Mouse (Mus musculus): Measurements from ENCODE around the gene Klhl26. TPM values are rescaled to one million over a fixed set of nuclear protein-coding genes. Genes with fewer than 3 reads are reported as not detected.

The Klhl26 gene
- total RNA-seq, 2 experiments from 2014 or later = 8.1 to 9.4 TPM

DNA sequence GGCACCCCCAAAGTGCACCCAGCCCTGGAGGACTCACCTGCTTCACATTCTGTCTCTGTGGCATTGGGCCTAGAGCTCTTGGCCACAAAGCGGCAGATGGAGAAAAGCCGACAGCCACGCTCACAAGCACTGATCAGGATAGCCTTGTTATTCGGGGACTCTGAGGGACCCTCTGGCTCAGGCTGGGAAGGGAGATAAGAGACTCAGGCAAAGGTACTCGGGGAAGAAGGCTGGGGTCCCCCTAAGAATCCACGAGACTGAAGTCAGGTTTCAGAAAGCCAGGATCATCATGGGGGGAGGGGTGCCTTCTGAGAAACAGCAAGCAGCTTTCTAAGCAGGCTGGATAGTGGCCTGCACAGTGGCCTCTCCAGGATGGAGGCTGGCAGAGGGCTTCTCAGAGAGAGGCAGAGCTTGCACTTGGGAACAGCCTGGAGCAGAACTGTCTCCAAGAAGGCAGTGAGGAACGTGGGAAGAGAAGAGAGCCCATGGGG is 9.5 kb upstream of the Klhl26 start:
- intact Hi-C loops (cut with DNase I) = no loop called here
- no peak for DNase-seq

DNA sequence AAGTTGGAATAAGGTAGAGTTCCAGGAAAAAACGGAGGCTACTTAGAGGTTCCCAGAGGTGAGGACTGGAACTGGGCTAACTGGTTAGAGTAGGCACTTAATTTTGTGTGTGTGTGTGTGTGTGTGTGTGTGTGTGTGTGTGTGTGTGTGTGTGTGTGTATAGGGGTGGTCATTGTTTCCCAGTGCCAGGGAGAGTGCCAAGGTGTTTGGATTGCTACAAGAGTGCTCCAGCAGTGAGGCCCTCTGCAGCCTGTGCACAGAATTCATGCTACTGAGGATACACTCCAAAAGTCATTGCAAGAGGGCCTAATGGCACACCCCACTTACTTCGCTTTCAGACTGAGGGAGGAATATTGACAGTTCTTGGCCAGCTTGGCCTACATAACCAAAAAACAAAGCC is 6.2 kb upstream of the Klhl26 start:
- no peak for DNase-seq
- intact Hi-C loops (cut with DNase I) = no loop called here

GRCm38 (mm10) chr8:70481908-70482307 is 5.1 kb upstream of the Klhl26 start:
- no peak for DNase-seq
- intact Hi-C loops (cut with DNase I) = no loop called here

GRCm38 (mm10) chr8:70477269-70477982 is 658 bp upstream of the Klhl26 start:
- intact Hi-C loops (cut with DNase I) = no loop called here
- DNase-seq = no peak

DNA sequence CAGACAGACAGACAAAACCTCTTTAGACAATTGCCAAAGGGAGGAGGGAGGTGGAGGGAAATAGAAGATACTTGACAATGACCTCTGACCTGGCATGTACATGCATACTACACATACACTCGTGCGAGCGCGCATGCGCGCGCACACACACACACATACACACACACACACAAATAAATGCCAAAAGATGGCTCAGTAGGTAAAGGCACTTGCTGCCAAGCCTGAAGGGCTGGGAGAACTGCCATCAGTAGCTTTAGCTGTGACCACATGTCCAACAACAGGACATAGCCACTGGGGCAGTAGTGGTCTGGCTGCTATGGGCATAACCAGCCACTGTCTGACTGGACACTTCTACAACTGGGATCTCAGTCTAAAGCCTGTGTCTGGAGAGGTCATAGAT is 4.9 kb downstream of the Klhl26 start:
- intact Hi-C loops (cut with DNase I) = no loop called here
- no peak for DNase-seq

GRCm38 (mm10) chr8:70469938-70470337 is 6.8 kb downstream of the Klhl26 start:
- intact Hi-C loops (cut with DNase I) = no loop called here
- DNase-seq = no peak

DNA sequence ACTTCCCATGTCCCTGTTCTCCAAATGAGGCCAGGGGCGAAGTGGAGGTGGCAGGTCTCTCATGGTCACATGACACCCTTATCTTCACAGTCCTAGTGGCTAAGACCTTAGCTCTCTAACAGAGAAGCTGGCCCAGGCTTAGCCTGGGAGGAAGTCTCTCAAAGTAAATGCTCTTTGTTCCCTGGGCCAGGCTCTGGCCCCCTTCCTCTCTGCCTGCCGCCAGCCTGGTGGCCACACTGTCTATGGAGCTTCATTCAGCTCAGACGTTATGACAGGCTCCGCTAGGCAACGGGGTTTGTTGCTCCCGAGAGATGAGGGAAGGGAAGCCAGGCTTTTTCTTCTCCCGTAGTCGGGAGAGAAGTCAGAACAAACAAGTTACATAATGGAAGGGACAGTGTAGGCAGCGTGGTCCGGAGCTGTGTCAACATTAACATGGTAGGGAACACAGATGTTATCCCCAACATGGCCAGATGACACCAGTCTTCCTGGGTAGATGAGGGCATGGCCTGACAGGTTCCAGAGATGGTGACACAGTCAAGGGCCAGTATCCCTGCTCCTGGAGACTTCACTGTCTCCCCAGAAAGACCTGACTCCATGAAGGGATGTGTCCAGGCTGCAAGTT is 7.4 kb downstream of the Klhl26 start:
- intact Hi-C loops (cut with DNase I) = no loop called here
- DNase-seq = no peak

- intact Hi-C loops (cut with DNase I) = no loop called here
- DNase-seq = no peak
These were observed 8.0 kb downstream of the Klhl26 start for GRCm38 (mm10) chr8:70468733-70469132.

GRCm38 (mm10) chr8:70467907-70468306 is 8.9 kb downstream of the Klhl26 start:
- no peak for DNase-seq
- intact Hi-C loops (cut with DNase I) = no loop called here

GRCm38 (mm10) chr8:70467229-70467725 is 9.5 kb downstream of the Klhl26 start:
- peak in 1 of 2 experiments; percentile 44 for DNase-seq
- intact Hi-C loops (cut with DNase I) = no loop called here

- intact Hi-C loops (cut with DNase I) = no loop called here
- DNase-seq = peak; percentile 63 to 64
These were observed 10.0 kb downstream of the Klhl26 start for GRCm38 (mm10) chr8:70466771-70467170.

- DNase-seq = no peak
- intact Hi-C loops (cut with DNase I) = no loop called here
These were observed 10.5 kb downstream of the Klhl26 start for GRCm38 (mm10) chr8:70466305-70466704.

DNA sequence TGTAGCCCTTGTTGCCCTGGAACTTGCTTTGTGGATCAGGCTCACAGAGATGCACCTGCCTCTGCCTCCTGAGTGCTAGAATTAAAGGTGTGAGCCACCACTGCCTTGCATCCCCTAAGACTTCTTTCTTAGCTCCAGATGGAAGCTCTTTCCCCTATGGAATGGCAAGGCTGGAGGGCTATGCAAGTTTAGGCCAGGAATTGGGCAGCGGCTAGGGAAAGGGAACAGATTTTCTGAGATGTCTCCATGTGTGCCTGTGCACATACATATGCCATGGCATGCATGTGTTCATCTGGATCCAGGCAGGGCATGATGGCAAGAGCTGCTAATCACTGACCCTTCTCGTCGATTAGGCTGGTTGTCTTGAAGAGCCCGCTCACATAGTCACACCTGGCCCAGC is 11.1 kb downstream of the Klhl26 start:
- no peak for DNase-seq
- intact Hi-C loops (cut with DNase I) = no loop called here

- intact Hi-C loops (cut with DNase I) = no loop called here
- no peak for DNase-seq
These were observed 12.6 kb downstream of the Klhl26 start for GRCm38 (mm10) chr8:70464162-70464561.

DNA sequence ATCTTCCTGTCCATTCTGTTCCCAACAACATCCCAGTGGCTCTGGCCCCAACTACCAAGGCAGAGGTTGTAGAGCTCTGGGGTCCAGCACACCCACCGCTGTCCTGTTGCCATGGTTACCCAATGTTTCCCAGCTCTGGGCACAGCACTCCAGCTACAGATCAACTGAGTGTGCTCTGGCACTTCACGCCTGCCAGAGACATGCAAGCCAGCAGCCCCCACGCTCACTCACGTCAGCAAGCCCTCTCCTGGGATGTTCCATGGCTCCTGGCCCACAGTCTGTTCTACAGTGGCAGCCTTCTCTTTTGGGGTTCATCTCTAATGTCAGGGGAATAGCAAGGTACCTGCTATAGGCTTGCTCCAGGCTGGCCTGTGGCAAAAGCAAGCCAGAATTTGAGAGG is 13.5 kb downstream of the Klhl26 start:
- intact Hi-C loops (cut with DNase I) = no loop called here

GRCm38 (mm10) chr8:70462516-70462813 is 14.3 kb downstream of the Klhl26 start:
- intact Hi-C loops (cut with DNase I) = no loop called here
- DNase-seq = no peak

More for the DNA sequence above, 13.5 kb downstream of the Klhl26 start:
- peak; percentile 43 to 63 for DNase-seq

DNA sequence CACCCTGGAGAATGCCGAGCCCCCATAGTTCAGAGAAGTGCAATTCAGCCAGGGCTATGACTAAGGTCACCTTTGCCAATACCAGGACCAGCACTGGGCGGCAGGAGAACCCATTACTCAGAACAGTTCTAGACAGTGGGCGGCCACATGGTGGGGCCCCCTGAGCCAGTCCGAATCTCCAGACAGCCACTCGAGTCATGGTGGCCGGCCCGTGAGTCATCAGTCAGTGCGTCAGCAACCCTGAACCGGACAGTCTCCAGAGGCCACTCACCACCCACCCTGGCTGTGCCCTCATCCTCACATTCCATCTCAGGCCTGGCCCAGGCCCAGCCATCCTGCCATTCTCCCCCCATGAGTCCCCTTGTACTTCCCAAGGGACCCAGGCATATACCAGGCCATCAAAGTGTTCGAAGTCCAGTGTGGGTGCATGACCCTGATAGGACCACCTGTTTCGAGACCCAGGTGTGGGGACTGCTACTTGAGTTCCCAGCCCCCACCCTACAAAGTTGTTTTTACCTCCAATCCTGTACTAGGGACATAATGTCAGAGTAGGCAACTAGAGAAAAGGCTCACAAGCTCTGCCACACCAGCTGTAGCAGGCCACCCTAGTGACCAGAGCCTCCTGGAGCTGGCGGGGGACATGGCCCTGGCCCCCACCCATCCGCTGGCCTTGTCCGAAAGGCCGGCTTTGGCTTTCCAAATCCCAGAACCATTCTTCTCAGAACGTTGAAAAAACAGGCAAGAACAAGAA is 14.8 kb downstream of the Klhl26 start:
- intact Hi-C loops (cut with DNase I) = no loop called here
- no peak for DNase-seq

GRCm38 (mm10) chr8:70460606-70461005 is 16.2 kb downstream of the Klhl26 start:
- DNase-seq = no peak
- intact Hi-C loops (cut with DNase I) = no loop called here

DNA sequence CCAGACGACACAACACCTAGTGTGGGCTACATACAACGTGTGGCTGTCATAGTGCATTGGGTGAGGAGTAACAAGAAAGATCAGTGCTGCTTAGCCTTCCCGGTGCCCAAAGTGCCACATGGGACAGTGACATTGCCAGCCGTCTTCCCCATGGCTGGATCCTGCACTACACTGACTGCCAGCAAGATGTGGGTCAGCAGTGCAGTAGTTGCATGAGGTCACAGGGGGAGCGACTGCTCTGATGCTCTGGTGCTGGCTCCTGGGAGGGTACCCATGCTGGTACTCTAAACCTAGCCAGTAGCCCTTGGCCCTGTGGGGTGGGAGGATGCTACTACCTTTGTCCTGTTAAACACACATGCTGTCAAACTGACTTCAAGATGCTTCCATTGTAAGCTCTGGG is 16.6 kb downstream of the Klhl26 start:
- intact Hi-C loops (cut with DNase I) = no loop called here
- no peak for DNase-seq

DNA sequence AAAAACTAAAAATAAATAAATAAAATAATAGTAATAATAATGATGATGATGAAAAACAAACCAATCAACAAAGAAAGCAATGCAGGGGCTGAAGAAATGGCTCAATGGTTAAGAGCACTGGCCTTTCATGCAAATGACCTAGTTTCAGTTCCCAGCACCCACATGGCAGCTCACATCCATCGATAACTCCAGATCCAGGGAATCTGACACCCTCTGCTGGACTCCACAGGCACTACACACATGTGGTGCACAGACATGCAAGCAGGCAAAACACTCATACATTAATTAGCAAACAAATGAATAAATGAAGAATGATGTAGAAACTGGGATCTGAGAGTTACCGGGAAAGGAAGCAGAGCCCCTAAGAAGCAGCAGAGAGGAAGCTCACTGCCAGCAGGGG is 17.1 kb downstream of the Klhl26 start:
- intact Hi-C loops (cut with DNase I) = no loop called here
- no peak for DNase-seq

- no peak for DNase-seq
- intact Hi-C loops (cut with DNase I) = no loop called here
These were observed 18.3 kb downstream of the Klhl26 start for GRCm38 (mm10) chr8:70458462-70458861.

GRCm38 (mm10) chr8:70457882-70458281 is 18.9 kb downstream of the Klhl26 start:
- intact Hi-C loops (cut with DNase I) = no loop called here
- no peak for DNase-seq
